Mouse (Mus musculus): Measurements from ENCODE around the gene Spic.

The Spic gene

DNA sequence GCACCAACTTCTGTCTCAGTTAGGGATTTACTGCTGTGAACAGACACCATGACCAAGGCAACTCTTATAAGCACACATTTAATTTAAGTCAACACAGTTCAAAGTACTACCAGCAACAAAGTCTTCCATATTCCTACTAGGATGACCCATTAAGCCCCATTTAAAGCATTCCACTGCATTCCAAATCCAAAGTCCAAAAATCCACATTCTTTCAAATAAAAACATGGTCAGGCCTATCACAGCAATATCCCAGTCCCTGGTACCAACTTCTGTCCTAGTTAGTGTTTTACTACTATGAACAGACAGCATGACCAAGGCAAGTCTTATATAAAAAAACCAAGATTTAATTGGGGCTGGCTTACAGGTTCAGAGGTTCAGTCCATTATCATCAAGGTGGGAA lies 21.0 kb downstream of the Spic start:
- in situ Hi-C loops (cut with MboI; ENCODE audit: unreplicated experiment in 2 of 2), result loop anchor here in 1 of 2 experiments (10.0 kb wide), 1 partner anchor 109 kb away; no protein-coding TSS in a partner anchor

DNA sequence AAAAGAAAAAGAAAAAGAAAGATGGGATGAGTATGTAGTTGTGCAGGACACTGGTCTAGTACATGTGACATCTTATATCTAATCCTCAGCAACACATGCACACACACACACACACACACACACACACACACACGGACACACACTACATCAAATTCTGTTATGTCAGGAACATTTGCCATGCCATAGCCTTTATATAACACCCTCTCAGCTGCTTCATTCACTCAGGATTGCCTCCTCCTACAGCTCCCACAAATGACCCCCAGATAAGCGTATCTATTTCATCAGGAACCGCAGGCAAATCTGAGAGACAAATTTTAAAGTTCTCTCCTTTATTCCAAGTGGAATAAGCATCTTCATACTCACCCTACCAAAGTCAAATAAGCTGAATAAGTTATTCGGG lies 25.9 kb downstream of the Spic start:
- in situ Hi-C loops (cut with MboI; ENCODE audit: unreplicated experiment in 2 of 2), result no loop called here

DNA sequence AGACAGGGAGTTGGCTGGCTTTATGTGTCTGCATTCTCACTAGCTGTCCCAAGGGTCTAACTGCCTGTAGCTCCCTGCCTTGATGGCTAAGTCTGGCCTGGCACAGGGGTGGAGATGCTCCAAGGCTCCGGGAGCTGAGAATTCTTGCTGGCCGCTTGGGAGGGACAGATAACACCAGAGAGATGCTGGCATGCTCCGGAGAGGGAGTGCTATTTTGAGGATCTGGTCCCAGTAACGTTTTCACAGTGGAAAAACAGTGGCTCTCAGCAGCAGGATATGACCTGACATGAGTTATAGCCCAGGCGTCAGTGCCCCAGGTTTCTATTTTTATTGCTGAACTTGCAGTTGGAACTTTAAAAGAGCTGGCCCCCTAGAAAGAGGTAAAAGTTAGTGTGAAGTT lies 39.4 kb downstream of the Spic start:
- in situ Hi-C loops (cut with MboI; ENCODE audit: unreplicated experiment in 2 of 2), result loop anchor here in 1 of 2 experiments (25.0 kb wide), 1 partner anchor 1083 kb away; no protein-coding TSS in a partner anchor

DNA sequence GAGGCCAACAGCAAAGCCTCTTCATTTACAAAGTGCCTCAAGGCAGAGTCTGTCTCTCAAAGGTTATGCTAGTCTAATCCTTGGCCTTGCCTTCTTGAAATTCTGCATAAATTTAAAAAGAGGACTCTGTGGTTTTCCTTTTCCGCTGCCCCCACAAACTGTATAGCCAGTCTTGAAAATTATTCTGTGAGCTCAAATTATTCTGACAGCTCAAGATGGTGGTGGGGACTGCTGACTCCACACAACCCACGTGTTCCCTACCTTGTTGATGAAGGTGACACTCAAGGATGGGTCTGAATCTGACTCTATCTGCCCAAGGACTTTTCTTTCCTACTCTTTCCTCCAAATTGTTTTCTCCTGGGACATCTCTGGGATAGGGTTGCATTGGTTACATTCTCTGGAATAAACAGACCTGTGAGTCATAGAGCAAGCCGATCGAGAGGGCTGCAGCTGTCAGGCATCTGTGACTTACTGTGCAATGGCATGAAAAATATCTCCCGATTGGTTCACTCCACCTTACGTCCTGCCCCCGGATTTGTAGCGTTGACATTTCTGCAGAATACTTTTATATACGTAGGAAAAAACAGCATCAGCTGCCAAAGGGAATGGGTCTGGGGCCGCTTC lies 53.4 kb downstream of the Spic start:
- in situ Hi-C loops (cut with MboI; ENCODE audit: unreplicated experiment in 2 of 2), result loop anchor here in 1 of 2 experiments (25.0 kb wide), 1 partner anchor 1069 kb away; no protein-coding TSS in a partner anchor

DNA sequence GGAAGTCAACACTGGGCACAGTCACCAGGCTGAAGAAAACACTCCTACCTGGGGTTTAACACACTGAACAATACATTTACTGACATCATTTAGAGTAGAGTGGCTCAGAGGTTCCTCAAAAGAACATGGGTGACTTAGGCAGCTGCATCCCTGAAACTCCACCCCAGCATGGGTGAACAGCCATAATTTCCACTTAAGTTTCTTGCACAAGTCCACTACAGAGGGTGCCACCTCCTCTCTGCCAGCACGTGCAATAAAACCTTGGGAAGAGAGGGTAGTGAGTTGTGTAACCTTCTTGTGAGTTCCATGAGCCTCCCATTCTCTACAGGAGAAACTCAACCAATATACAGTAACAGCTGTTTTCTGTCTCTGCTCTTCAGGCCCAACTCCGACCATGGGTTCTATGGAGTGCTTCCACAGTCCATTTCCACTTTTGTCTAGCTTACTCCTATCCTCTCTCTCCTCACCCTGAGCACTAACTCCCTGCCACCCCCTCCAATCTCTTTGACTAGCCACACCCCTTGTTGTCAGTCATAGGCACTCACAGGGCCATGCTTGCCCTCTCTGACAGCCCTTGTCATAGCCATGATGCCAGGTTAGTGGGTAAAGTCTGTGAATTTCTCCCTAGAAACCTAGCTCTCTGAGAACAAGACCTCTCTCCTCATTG lies 54.0 kb downstream of the Spic start:
- in situ Hi-C loops (cut with MboI; ENCODE audit: unreplicated experiment in 2 of 2), result loop anchor here in 1 of 2 experiments (25.0 kb wide), 1 partner anchor 1068 kb away; no protein-coding TSS in a partner anchor

DNA sequence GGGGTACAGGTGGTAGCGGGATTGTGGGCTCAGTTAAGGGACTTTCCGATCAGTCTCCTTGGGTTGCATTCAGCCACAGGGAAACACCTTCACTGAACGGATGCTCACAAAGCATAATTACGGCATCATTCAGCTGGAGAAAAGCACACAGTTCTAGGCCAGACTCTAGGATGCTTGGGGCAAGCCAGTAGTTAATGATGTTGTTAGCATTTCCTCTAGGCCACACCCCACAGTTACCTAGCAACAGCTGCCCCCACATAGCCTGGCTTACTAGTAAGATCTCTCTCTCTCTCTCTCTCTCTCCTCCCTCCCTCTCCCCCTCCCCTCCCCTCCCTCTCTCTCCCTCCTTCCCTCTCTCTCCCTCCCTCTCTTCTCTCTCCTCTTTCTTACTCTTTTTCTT lies 57.8 kb downstream of the Spic start:
- in situ Hi-C loops (cut with MboI; ENCODE audit: unreplicated experiment in 2 of 2), result loop anchor here in 1 of 2 experiments (25.0 kb wide), 1 partner anchor 1065 kb away; no protein-coding TSS in a partner anchor

DNA sequence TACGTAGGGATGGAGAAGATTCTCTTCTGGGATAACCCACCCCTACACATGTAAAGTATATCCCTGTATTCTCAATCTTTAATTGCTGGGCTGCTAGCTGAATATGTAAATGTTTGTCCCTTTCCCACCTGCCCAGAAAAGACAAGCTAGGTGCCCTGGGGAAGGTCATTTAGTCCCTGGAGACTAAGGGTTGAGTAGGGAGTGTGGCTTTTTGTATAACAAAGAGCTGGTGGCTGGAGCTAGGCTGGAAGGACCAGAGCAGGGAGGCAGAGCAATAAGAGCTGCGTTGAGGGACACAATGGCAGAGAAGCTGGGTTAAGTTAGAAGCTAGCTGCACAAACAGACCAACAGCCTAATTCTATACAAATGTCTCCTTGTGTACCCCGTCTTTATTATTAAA lies 58.6 kb downstream of the Spic start:
- in situ Hi-C loops (cut with MboI; ENCODE audit: unreplicated experiment in 2 of 2), result loop anchor here in 1 of 2 experiments (25.0 kb wide), 1 partner anchor 1064 kb away; no protein-coding TSS in a partner anchor
